In the genomic region with DNA sequence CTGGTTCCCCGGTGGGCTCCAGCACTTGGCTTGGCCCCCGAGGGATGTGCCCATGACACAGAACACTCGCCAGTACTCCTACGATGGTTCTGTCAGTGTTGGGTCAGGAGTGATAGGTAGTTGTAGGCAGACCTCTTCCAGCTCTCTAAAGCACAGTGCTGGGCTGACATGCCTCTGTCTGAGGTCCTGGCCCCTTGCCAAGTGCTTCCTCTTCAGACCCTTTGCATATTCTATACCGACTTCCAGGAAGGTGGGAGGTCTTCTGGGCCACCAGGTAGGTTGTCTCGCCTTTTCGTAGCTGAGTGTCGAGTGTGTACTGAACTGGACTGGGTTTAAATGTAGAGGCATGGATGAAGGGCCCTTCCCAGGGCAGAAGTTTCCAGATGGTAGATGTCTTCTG, we compare ENCODE assay signal across 21 mouse cellular contexts. TPM values are rescaled to one million over a fixed set of nuclear protein-coding genes. Genes with fewer than 3 reads are reported as not detected.
DNase-seq lines count a peak whose midpoint lies in the region; ATAC-seq and TF ChIP-seq lines count a peak whose summit lies in the region.
"Had no signal": no experiment of that assay in that cellular context is flagged by ENCODE, and none has a peak within 500 bp of the region (broad histone marks: within the 10 kb centered on the region; RNA-seq: fewer than 3 reads in every experiment).

No protein-coding gene starts in this region.

- no peak overlapping the region for H3K9ac ChIP-seq in heart, embryonic 12.5 days
- H3K9ac ChIP-seq in lung, embryonic 14.5 days: no peak overlapping the region
- H3K9ac ChIP-seq: embryonic facial prominence, embryonic 13.5 days; forebrain, embryonic 12.5 days; heart, embryonic 15.5 days; hindbrain, embryonic 14.5 days; intestine, embryonic 15.5 days had no signal

- peak; percentile 53 to 60 for DNase-seq in cerebellum, postnatal 14 days
- no peak for DNase-seq in cerebellum, adult 9-11 months
- peak; percentile 35 for DNase-seq in heart, postnatal 4 days
- DNase-seq in lung, embryonic 14.5 days: peak; percentile 54
- no peak for DNase-seq in lung, postnatal 25 days (ENCODE audit: low spot score)
- peak; percentile 11 for DNase-seq in ZHBTc4 (ENCODE audit: low read depth, low spot score)
- DNase-seq: adrenal gland, adult 2 months; adrenal gland, postnatal 25 days; gastrocnemius, postnatal 10 days; heart, adult 18-20 months; heart, postnatal 14 days had no signal

- H3K27ac ChIP-seq in heart, embryonic 12.5 days (ENCODE audit: poor library complexity, severe bottlenecking): no peak overlapping the region
- no peak overlapping the region for H3K27ac ChIP-seq in lung, embryonic 14.5 days (ENCODE audit: low read depth)
- H3K27ac ChIP-seq: embryonic facial prominence, embryonic 13.5 days; forebrain, embryonic 12.5 days; heart, embryonic 15.5 days; hindbrain, embryonic 10.5 days; hindbrain, embryonic 14.5 days; intestine, embryonic 15.5 days had no signal

- H3K36me3 ChIP-seq in heart, embryonic 12.5 days: no peaks in the 10 kb centered on the region
- H3K36me3 ChIP-seq in lung, embryonic 14.5 days (ENCODE audit: insufficient read depth): no peaks in the 10 kb centered on the region
- H3K36me3 ChIP-seq: embryonic facial prominence, embryonic 13.5 days; forebrain, embryonic 12.5 days; heart, embryonic 15.5 days; hindbrain, embryonic 10.5 days; intestine, embryonic 15.5 days had no signal

- ATAC-seq in heart, embryonic 12.5 days (ENCODE audit: insufficient number of reproducible peaks, low FRiP score): no peak
- no peak for ATAC-seq in lung, embryonic 14.5 days (ENCODE audit: insufficient read depth)
- ATAC-seq: forebrain, embryonic 16.5 days; intestine, embryonic 15.5 days; Patski had no signal

- WGBS in heart, embryonic 12.5 days: 52% methylated on average over 8 of the region's 8 CpGs
- WGBS in lung, embryonic 14.5 days: 52% methylated on average over 8 of the region's 8 CpGs

- H3K4me1 ChIP-seq in heart, embryonic 12.5 days (replicated peaks): peaks cover 23% of the 10 kb centered on the region
- no peaks in the 10 kb centered on the region for H3K4me1 ChIP-seq in lung, embryonic 14.5 days (ENCODE audit: insufficient read depth)
- H3K4me1 ChIP-seq: forebrain, embryonic 12.5 days had no signal

- peaks cover 18% of the 10 kb centered on the region; the same call in 1 of the 2 replicates for H3K27me3 ChIP-seq in heart, embryonic 12.5 days (replicated peaks)
- H3K27me3 ChIP-seq in lung, embryonic 14.5 days (ENCODE audit: insufficient read depth, low read length): no peaks in the 10 kb centered on the region
- H3K27me3 ChIP-seq: CH12.LX; embryonic facial prominence, embryonic 13.5 days; forebrain, embryonic 12.5 days; intestine, embryonic 15.5 days; Patski had no signal

- H3K4me2 ChIP-seq in heart, embryonic 12.5 days: no peak overlapping the region; the same call in 1 of the 2 replicates
- no peak overlapping the region for H3K4me2 ChIP-seq in lung, embryonic 14.5 days
- H3K4me2 ChIP-seq: embryonic facial prominence, embryonic 13.5 days; forebrain, embryonic 12.5 days; heart, embryonic 15.5 days; hindbrain, embryonic 14.5 days; intestine, embryonic 15.5 days had no signal

- H3K9me3 ChIP-seq in heart, embryonic 12.5 days (replicated peaks): no peaks in the 10 kb centered on the region
- no peaks in the 10 kb centered on the region for H3K9me3 ChIP-seq in lung, embryonic 14.5 days (ENCODE audit: low read depth, low read length)
- H3K9me3 ChIP-seq: embryonic facial prominence, embryonic 13.5 days; forebrain, embryonic 12.5 days; heart, embryonic 15.5 days; hindbrain, embryonic 10.5 days; intestine, embryonic 15.5 days had no signal

- no peak overlapping the region for H3K4me3 ChIP-seq in heart, embryonic 12.5 days
- no peak overlapping the region for H3K4me3 ChIP-seq in lung, embryonic 14.5 days (ENCODE audit: low read depth, low read length)
- H3K4me3 ChIP-seq: embryonic facial prominence, embryonic 13.5 days; forebrain, embryonic 12.5 days; heart, embryonic 15.5 days; hindbrain, embryonic 10.5 days; intestine, embryonic 15.5 days had no signal

- TF ChIP-seq CTCF in lung, embryonic 14.5 days (IDR thresholded peaks at IDR 0.05; ENCODE audit: low read depth): no peak

RNA-seq across cellular contexts. Expression of a gene that starts 26.1 kb away (rescaled TPM):
- 10 to 100 TPM; 60.7 to 66.5 TPM for total RNA-seq in heart, postnatal 4 days (2021)
- polyA plus RNA-seq in heart, embryonic 12.5 days (2016; fragmentation: Nextera tagmentation; extraction: Ambion mirVana): 23.8 and 24.5 TPM in 2 replicates
- 47.6 and 50.8 TPM in 2 replicates for polyA plus RNA-seq in lung, embryonic 14.5 days (2014; fragmentation: Nextera tagmentation; extraction: Ambion mirVana)

RNA-seq across cellular contexts. Expression of a gene that starts 44.3 kb away (rescaled TPM):
- 10 to 100 TPM; 11.5 to 12.5 TPM for total RNA-seq in heart, postnatal 4 days (2021)
- 30.8 and 32.0 TPM in 2 replicates for polyA plus RNA-seq in heart, embryonic 12.5 days (2016; fragmentation: Nextera tagmentation; extraction: Ambion mirVana)
- polyA plus RNA-seq in lung, embryonic 14.5 days (2014; fragmentation: Nextera tagmentation; extraction: Ambion mirVana): 44.0 and 46.8 TPM in 2 replicates

RNA-seq across cellular contexts. Expression of a gene that starts 44.4 kb away (rescaled TPM):
- total RNA-seq in heart, postnatal 4 days (2021): under 1 TPM; 0.47 to 0.52 TPM
- polyA plus RNA-seq in heart, embryonic 12.5 days (2016; fragmentation: Nextera tagmentation; extraction: Ambion mirVana): 0.37 and 0.40 TPM in 2 replicates
- polyA plus RNA-seq in lung, embryonic 14.5 days (2014; fragmentation: Nextera tagmentation; extraction: Ambion mirVana): 1.2 and 1.4 TPM in 2 replicates

Comparison
In these comparisons a context has a peak if more than half of its experiments do, and no peak if none do; other contexts are left out.
1. DNase-seq: peak in cerebellum, postnatal 14 days (2 of 2), heart, postnatal 4 days (single experiment), lung, embryonic 14.5 days (single experiment) and ZHBTc4 (single experiment); none in cerebellum, adult 9-11 months (single experiment) and lung, postnatal 25 days (single experiment).